Mouse (Mus musculus) bone marrow, adult 2 months (tissue): ENCODE results near the gene 1110051M20Rik.

ENCODE experiments used
- CTCF ChIP-seq: fragments of 200-500 bp; IDR thresholded peaks from 2 replicates; pipeline ENCODE4 v1.5.1; 2011; ENCODE audit warnings: low read length, control low read depth; ENCODE audit not compliant: control insufficient read depth, insufficient read depth
- POLR2A ChIP-seq: fragments of 200-500 bp; IDR thresholded peaks from 2 replicates; pipeline ENCODE4 v1.6.1; 2011; ENCODE audit warnings: low read depth, mild to moderate bottlenecking, control low read depth, low read length, borderline replicate concordance; ENCODE audit not compliant: control insufficient read depth

- TF ChIP-seq CTCF (no peak), POLR2A (0 out of 2 replicates have a peak, but pooled peaks have one; percentile 11)
Measured at GRCm38 (mm10) chr2:91470055-91470647, 25.6 kb upstream of the 1110051M20Rik start.
